In the genomic region with DNA sequence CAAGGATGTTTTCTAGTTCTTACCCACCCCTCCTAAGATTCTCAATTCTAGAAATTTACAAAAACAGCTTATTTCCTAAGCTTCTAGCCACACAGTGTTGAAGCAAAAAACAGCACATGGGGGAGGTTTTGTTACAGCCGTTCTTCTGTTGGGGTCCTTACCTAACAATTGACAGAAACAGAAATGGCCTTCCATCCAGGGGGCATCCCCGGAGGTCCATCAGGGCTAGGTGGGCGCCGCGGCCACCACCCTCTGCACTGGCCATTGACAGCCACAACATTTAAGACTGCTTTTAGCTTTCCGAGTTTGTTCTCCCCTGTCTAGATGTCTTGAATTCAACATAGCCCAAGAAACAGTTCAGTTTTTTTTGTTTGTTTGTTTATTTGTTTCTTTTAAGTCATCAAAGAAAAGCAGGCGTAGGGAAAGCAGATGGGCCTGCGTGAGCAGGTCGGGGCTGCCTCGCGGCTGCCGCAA, we compare ENCODE assay signal across 9 mouse cellular contexts.
A peak's percentile ranks its signal among the peaks of the same experiment; 100 is the strongest.
DNase-seq lines count a peak whose midpoint lies in the region; ATAC-seq and TF ChIP-seq lines count a peak whose summit lies in the region.
"Had no signal": no experiment of that assay in that cellular context is flagged by ENCODE, and none has a peak within 500 bp of the region (broad histone marks: within the 10 kb centered on the region; RNA-seq: fewer than 3 reads in every experiment).

No protein-coding gene starts in this region.

- H3K27ac ChIP-seq in heart, postnatal 0 days (ENCODE audit: low read depth), result no peak overlapping the region
- no peak overlapping the region for H3K27ac ChIP-seq in embryonic facial prominence, embryonic 13.5 days
- H3K27ac ChIP-seq in intestine, embryonic 14.5 days (ENCODE audit: low read depth), result no peak overlapping the region
- peak overlapping the region; percentile 97 for H3K27ac ChIP-seq in neural tube, embryonic 12.5 days

- H3K4me3 ChIP-seq in heart, postnatal 0 days (ENCODE audit: low read depth, low read length), result peak overlapping the region; percentile 62
- H3K4me3 ChIP-seq in embryonic facial prominence, embryonic 13.5 days, result peak overlapping the region; percentile 48
- H3K4me3 ChIP-seq in intestine, embryonic 14.5 days (ENCODE audit: low read depth, low read length), result peak overlapping the region; percentile 43
- peak overlapping the region; percentile 60 for H3K4me3 ChIP-seq in neural tube, embryonic 12.5 days

- DNase-seq in heart, postnatal 0 days (ENCODE audit: low spot score), result no peak
- no peak for DNase-seq in heart, postnatal 4 days
- no peak for DNase-seq in intestine, embryonic 14.5 days (ENCODE audit: low spot score)
- no peak for DNase-seq in gastrocnemius, adult 8-10 months (ENCODE audit: low spot score in 2 of 2)
- DNase-seq in frontal cortex, postnatal 36 days (ENCODE audit: low spot score in 2 of 2), result no peak
- no peak for DNase-seq in ovary, postnatal 14 days (ENCODE audit: low spot score)
- DNase-seq: kidney, adult 2 months had no signal

- no peaks in the 10 kb centered on the region for H3K9me3 ChIP-seq in heart, postnatal 0 days (replicated peaks; ENCODE audit: control insufficient read depth, low read length)
- no peaks in the 10 kb centered on the region for H3K9me3 ChIP-seq in embryonic facial prominence, embryonic 13.5 days
- H3K9me3 ChIP-seq in intestine, embryonic 14.5 days (ENCODE audit: control insufficient read depth, low read length), result no peaks in the 10 kb centered on the region
- no peaks in the 10 kb centered on the region for H3K9me3 ChIP-seq in neural tube, embryonic 12.5 days

- H3K36me3 ChIP-seq in heart, postnatal 0 days (replicated peaks; ENCODE audit: control insufficient read depth, insufficient read depth, low read length), result no peaks in the 10 kb centered on the region
- no peaks in the 10 kb centered on the region for H3K36me3 ChIP-seq in embryonic facial prominence, embryonic 13.5 days
- no peaks in the 10 kb centered on the region for H3K36me3 ChIP-seq in intestine, embryonic 14.5 days (ENCODE audit: control insufficient read depth, insufficient read depth, low read length)
- peaks cover 12% of the 10 kb centered on the region; the same call in 1 of the 2 replicates for H3K36me3 ChIP-seq in neural tube, embryonic 12.5 days

- 10% methylated on average over 12 of the region's 12 CpGs for WGBS in heart, postnatal 0 days
- WGBS in embryonic facial prominence, embryonic 13.5 days, result 4% methylated on average over 12 of the region's 12 CpGs
- WGBS in intestine, embryonic 14.5 days, result 9% methylated on average over 12 of the region's 12 CpGs
- 3% methylated on average over 12 of the region's 12 CpGs for WGBS in neural tube, embryonic 12.5 days

- H3K9ac ChIP-seq in heart, postnatal 0 days (replicated peaks; ENCODE audit: low read depth, low read length), result no peak overlapping the region
- no peak overlapping the region for H3K9ac ChIP-seq in embryonic facial prominence, embryonic 13.5 days
- no peak overlapping the region for H3K9ac ChIP-seq in intestine, embryonic 14.5 days (ENCODE audit: low read length)
- H3K9ac ChIP-seq in neural tube, embryonic 12.5 days, result peak overlapping the region; percentile 99

- ATAC-seq in heart, postnatal 0 days (ENCODE audit: insufficient read depth, low read depth), result no peak
- ATAC-seq in embryonic facial prominence, embryonic 13.5 days (ENCODE audit: insufficient number of reproducible peaks, insufficient read depth, low FRiP score, low TSS enrichment, low read depth), result no peak
- ATAC-seq in intestine, embryonic 14.5 days (replicated peaks; ENCODE audit: low FRiP score, low TSS enrichment, low read depth), result no peak
- ATAC-seq in neural tube, embryonic 12.5 days (ENCODE audit: low FRiP score, low read depth), result no peak

- peak overlapping the region; percentile 93; the same call in 1 of the 2 replicates for H3K4me2 ChIP-seq in heart, postnatal 0 days (ENCODE audit: low read depth, low read length)
- peak overlapping the region; percentile 83 for H3K4me2 ChIP-seq in embryonic facial prominence, embryonic 13.5 days
- H3K4me2 ChIP-seq in intestine, embryonic 14.5 days (ENCODE audit: low read length), result peak overlapping the region; percentile 73
- peak overlapping the region; percentile 80 for H3K4me2 ChIP-seq in neural tube, embryonic 12.5 days (replicated peaks)

- TF ChIP-seq CTCF in heart, postnatal 0 days (IDR thresholded peaks at IDR 0.05; ENCODE audit: low read depth), result no peak

- no peak for TF ChIP-seq EP300 in heart, postnatal 0 days (IDR thresholded peaks at IDR 0.05; ENCODE audit: low read depth)

- peaks cover 15% of the 10 kb centered on the region for H3K4me1 ChIP-seq in heart, postnatal 0 days (ENCODE audit: control insufficient read depth, insufficient read depth)
- peaks cover 26% of the 10 kb centered on the region for H3K4me1 ChIP-seq in embryonic facial prominence, embryonic 13.5 days
- H3K4me1 ChIP-seq in intestine, embryonic 14.5 days (replicated peaks; ENCODE audit: control insufficient read depth, insufficient read depth, low read length), result peaks cover 11% of the 10 kb centered on the region
- H3K4me1 ChIP-seq in neural tube, embryonic 12.5 days, result peaks cover 41% of the 10 kb centered on the region

- H3K27me3 ChIP-seq in heart, postnatal 0 days (ENCODE audit: control insufficient read depth, insufficient read depth, low read length), result peaks cover 98% of the 10 kb centered on the region
- peaks cover 99% of the 10 kb centered on the region for H3K27me3 ChIP-seq in embryonic facial prominence, embryonic 13.5 days
- H3K27me3 ChIP-seq in intestine, embryonic 14.5 days (replicated peaks; ENCODE audit: control insufficient read depth, insufficient read depth, low read length), result peaks cover 97% of the 10 kb centered on the region
- peaks cover 4% of the 10 kb centered on the region; the same call in 1 of the 2 replicates for H3K27me3 ChIP-seq in neural tube, embryonic 12.5 days (replicated peaks)
